Mouse (Mus musculus) liver, postnatal 0 days (tissue): ENCODE measurements at regions not wholly inside any gene's neighbourhood (a gene's known extent, or its start where the extent isn't known, plus 50 kb on each side); places are given as distances from the start of the nearest gene placed in this dataset.

ENCODE experiments used
- CTCF ChIP-seq: sonication (generic); IDR thresholded peaks from 2 replicates; pipeline ENCODE4 v1.5.1; 2016; ENCODE audit warnings: antibody characterized with exemption, low read depth
- EP300 ChIP-seq: IDR thresholded peaks from 2 replicates; pipeline ENCODE4 v1.6.1; 2016; ENCODE audit warnings: antibody characterized with exemption, low read depth, mild to moderate bottlenecking

DNA sequence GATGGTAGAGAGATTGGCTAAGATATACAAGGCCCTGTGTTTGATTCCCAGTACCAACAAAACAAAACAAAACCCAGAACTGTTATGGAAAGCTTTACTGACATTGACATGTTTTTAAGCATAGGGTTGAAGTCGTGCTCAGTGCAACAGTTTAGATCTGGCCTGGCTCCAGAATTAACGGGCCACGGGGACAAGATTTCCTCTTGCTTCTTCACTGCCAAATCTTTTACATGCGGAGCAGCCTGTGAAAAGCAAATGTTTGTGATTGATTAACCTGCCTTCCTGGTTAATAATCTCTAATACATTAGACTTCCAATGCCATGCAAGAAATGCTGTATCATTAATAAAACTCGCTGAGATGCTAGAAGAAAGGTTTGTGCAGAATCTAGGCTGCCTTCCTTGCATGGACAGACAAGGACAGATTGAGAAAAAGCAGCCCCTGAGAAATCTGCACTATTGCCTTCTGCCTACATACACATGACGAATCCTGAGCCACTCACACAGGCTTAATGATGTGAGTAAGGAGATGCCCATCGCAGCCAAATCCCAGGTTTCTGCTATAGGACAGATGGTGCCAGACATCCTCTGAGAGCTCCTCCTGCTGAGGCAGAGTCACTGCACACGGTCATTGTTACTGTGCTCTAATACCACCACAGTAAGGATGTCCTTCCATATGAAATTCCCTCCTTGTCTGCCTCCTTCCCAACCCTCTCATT, 697.2 kb upstream of the Tmem132c start:
- TF ChIP-seq CTCF (no peak), EP300 (no peak)
